Mouse (Mus musculus) midbrain, embryonic 14.5 days (tissue): ENCODE measurements at regions not wholly inside any gene's neighbourhood (a gene's known extent, or its start where the extent isn't known, plus 50 kb on each side); places are given as distances from the start of the nearest gene placed in this dataset.

Experiments
- ATAC-seq: fragments of 200-750 bp; cut with Nextera tagmentation; 2 replicates; pipeline ENCODE4 v1.8.0; 2017; ENCODE audit warnings: moderate number of reproducible peaks, moderate library complexity; ENCODE audit not compliant: low FRiP score, low TSS enrichment
- DNase-seq: peaks from one replicate; pipeline ENCODE4 v3.0.0-alpha.2; 2015
- H3K27ac ChIP-seq: fragments of 300-500 bp; sonication (generic); replicated peaks from 2 replicates; pipeline ENCODE4 v1.5.1; 2014; ENCODE audit warnings: mild to moderate bottlenecking, low read depth, low read length, moderate library complexity
- H3K27me3 ChIP-seq: fragments of 300-500 bp; sonication (generic); 2 replicates; pipeline ENCODE4 v1.6.1; 2014; ENCODE audit warnings: low read length, control low read depth, mixed read lengths; ENCODE audit not compliant: control insufficient read depth, insufficient read depth
- H3K36me3 ChIP-seq: fragments of 300-500 bp; sonication (generic); 2 replicates; pipeline ENCODE4 v1.6.1; 2014; ENCODE audit warnings: low read length, control low read depth; ENCODE audit not compliant: control insufficient read depth, insufficient read depth
- H3K4me1 ChIP-seq: fragments of 300-500 bp; sonication (generic); 2 replicates; pipeline ENCODE4 v1.6.1; 2014; ENCODE audit warnings: mild to moderate bottlenecking, antibody characterized with exemption, low read length, control low read depth; ENCODE audit not compliant: control insufficient read depth, insufficient read depth
- H3K4me2 ChIP-seq: fragments of 300-500 bp; sonication (generic); 2 replicates; pipeline ENCODE4 v1.6.1; 2014; ENCODE audit warnings: mild to moderate bottlenecking, low read length, moderate library complexity
- H3K4me3 ChIP-seq: fragments of 300-500 bp; sonication (generic); replicated peaks from 2 replicates; pipeline ENCODE4 v1.5.1; 2014; ENCODE audit warnings: low read depth, low read length
- H3K9ac ChIP-seq: fragments of 300-500 bp; sonication (generic); replicated peaks from 2 replicates; pipeline ENCODE4 v1.6.1; 2014; ENCODE audit warnings: mild to moderate bottlenecking, low read length, moderate library complexity
- H3K9me3 ChIP-seq: fragments of 300-500 bp; sonication (generic); 2 replicates; pipeline ENCODE4 v1.6.1; 2016; ENCODE audit warnings: low read length, control low read depth, mixed read lengths; ENCODE audit not compliant: control insufficient read depth
- WGBS: fragments of 180-500 bp; shearing (Covaris S2); extraction: QIAGEN DNeasy Blood & Tissue Kit; methylation state at CpG from one replicate; pipeline ENCODE4 v1.1.7; 2014; 5-methylcytosine and 5-hydroxymethylcytosine counted together

- Histone ChIP-seq H3K36me3 (no peaks in the 10 kb centered on the region), H3K27me3 (no peaks in the 10 kb centered on the region), H3K4me2 (no peak overlapping the region), H3K4me1 (peaks cover 4% of the 10 kb centered on the region; the same call in 1 of the 2 replicates), H3K9me3 (no peaks in the 10 kb centered on the region), H3K9ac (no peak overlapping the region), H3K27ac (no peak overlapping the region), H3K4me3 (no peak overlapping the region)
- 78% methylated on average over 5 of the region's 5 CpGs for WGBS
- DNase-seq (no peak), ATAC-seq (no peak)
Measured at GRCm38 (mm10) chr2:173431841-173432240, 90.5 kb upstream of the 1700021F07Rik start.

GRCm38 (mm10) chr2:173432258-173432657, 90.1 kb upstream of the 1700021F07Rik start:
- no peak for ATAC-seq
- Histone ChIP-seq H3K27me3 (no peaks in the 10 kb centered on the region), H3K36me3 (no peaks in the 10 kb centered on the region), H3K4me1 (peaks cover 4% of the 10 kb centered on the region; the same call in 1 of the 2 replicates), H3K4me2 (no peak overlapping the region), H3K4me3 (no peak overlapping the region), H3K9ac (no peak overlapping the region), H3K9me3 (no peaks in the 10 kb centered on the region), H3K27ac (no peak overlapping the region)
- DNase-seq = no peak
- WGBS = 74% methylated on average over 3 of the region's 3 CpGs

- Histone ChIP-seq H3K9ac (no peak overlapping the region), H3K27me3 (no peaks in the 10 kb centered on the region), H3K27ac (no peak overlapping the region), H3K4me1 (peaks cover 4% of the 10 kb centered on the region; the same call in 1 of the 2 replicates), H3K4me3 (no peak overlapping the region), H3K36me3 (no peaks in the 10 kb centered on the region), H3K9me3 (no peaks in the 10 kb centered on the region), H3K4me2 (no peak overlapping the region)
- no peak for ATAC-seq
- DNase-seq = no peak
- WGBS = 78% methylated on average over 9 of the region's 9 CpGs
Measured at GRCm38 (mm10) chr2:173432886-173433624, 89.3 kb upstream of the 1700021F07Rik start.

GRCm38 (mm10) chr2:173436580-173436979, 85.8 kb upstream of the 1700021F07Rik start:
- H3K4me3 ChIP-seq = no peak overlapping the region
- H3K4me2 ChIP-seq = no peak overlapping the region
- DNase-seq (no peak), ATAC-seq (no peak)
- no peaks in the 10 kb centered on the region for H3K36me3 ChIP-seq
- WGBS = 87% methylated on average over 3 of the region's 3 CpGs
- H3K9ac ChIP-seq = no peak overlapping the region
- H3K27ac ChIP-seq = no peak overlapping the region
- H3K9me3 ChIP-seq = no peaks in the 10 kb centered on the region
- H3K27me3 ChIP-seq = no peaks in the 10 kb centered on the region
- peaks cover 6% of the 10 kb centered on the region for H3K4me1 ChIP-seq

- 78% methylated on average over 9 of the region's 9 CpGs for WGBS
- H3K4me2 ChIP-seq = no peak overlapping the region
- H3K9me3 ChIP-seq = no peaks in the 10 kb centered on the region
- ATAC-seq = no peak
- no peak overlapping the region for H3K27ac ChIP-seq
- H3K27me3 ChIP-seq = no peaks in the 10 kb centered on the region
- no peaks in the 10 kb centered on the region for H3K36me3 ChIP-seq
- no peak overlapping the region for H3K9ac ChIP-seq
- no peak overlapping the region for H3K4me3 ChIP-seq
- DNase-seq = no peak
- peaks cover 19% of the 10 kb centered on the region for H3K4me1 ChIP-seq
Measured at GRCm38 (mm10) chr2:173439031-173439430, 83.4 kb upstream of the 1700021F07Rik start.

- no peak overlapping the region for H3K4me2 ChIP-seq
- 74% methylated on average over 11 of the region's 11 CpGs for WGBS
- no peaks in the 10 kb centered on the region for H3K9me3 ChIP-seq
- H3K27me3 ChIP-seq = no peaks in the 10 kb centered on the region
- no peak for DNase-seq
- ATAC-seq = no peak
- H3K4me1 ChIP-seq = peaks cover 15% of the 10 kb centered on the region
- H3K4me3 ChIP-seq = no peak overlapping the region
- H3K36me3 ChIP-seq = no peaks in the 10 kb centered on the region
- H3K27ac ChIP-seq = 0 out of 2 replicates have a peak overlapping the region, but pooled peaks have one; percentile 2
- no peak overlapping the region for H3K9ac ChIP-seq
Measured at GRCm38 (mm10) chr2:173442056-173442455, 80.3 kb upstream of the 1700021F07Rik start.

- ATAC-seq (no peak), DNase-seq (peak; percentile 48)
- H3K4me1 ChIP-seq = peaks cover 15% of the 10 kb centered on the region
- WGBS = 36% methylated on average over 10 of the region's 10 CpGs
- H3K27me3 ChIP-seq = no peaks in the 10 kb centered on the region
- no peak overlapping the region for H3K27ac ChIP-seq
- no peaks in the 10 kb centered on the region for H3K9me3 ChIP-seq
- no peak overlapping the region for H3K4me2 ChIP-seq
- no peak overlapping the region for H3K4me3 ChIP-seq
- no peak overlapping the region for H3K9ac ChIP-seq
- H3K36me3 ChIP-seq = no peaks in the 10 kb centered on the region
Measured at GRCm38 (mm10) chr2:173443262-173443661, 79.1 kb upstream of the 1700021F07Rik start.

GRCm38 (mm10) chr2:173444386-173444785, 78.0 kb upstream of the 1700021F07Rik start:
- no peak overlapping the region for H3K4me3 ChIP-seq
- no peak for ATAC-seq

GRCm38 (mm10) chr2:173445039-173445438, 77.3 kb upstream of the 1700021F07Rik start:
- WGBS = 72% methylated on average over 3 of the region's 3 CpGs
- H3K4me1 ChIP-seq = peaks cover 15% of the 10 kb centered on the region
- no peaks in the 10 kb centered on the region for H3K9me3 ChIP-seq
- no peak overlapping the region for H3K4me3 ChIP-seq
- DNase-seq (no peak), ATAC-seq (no peak)
- H3K36me3 ChIP-seq = no peaks in the 10 kb centered on the region
- H3K9ac ChIP-seq = no peak overlapping the region
- H3K4me2 ChIP-seq = no peak overlapping the region
- no peak overlapping the region for H3K27ac ChIP-seq
- no peaks in the 10 kb centered on the region for H3K27me3 ChIP-seq

More at GRCm38 (mm10) chr2:173444386-173444785, 78.0 kb upstream of the 1700021F07Rik start:
- 88% methylated on average over 9 of the region's 9 CpGs for WGBS
- H3K9me3 ChIP-seq = no peaks in the 10 kb centered on the region
- DNase-seq = no peak
- no peak overlapping the region for H3K27ac ChIP-seq
- H3K9ac ChIP-seq = no peak overlapping the region
- H3K27me3 ChIP-seq = no peaks in the 10 kb centered on the region
- no peaks in the 10 kb centered on the region for H3K36me3 ChIP-seq
- H3K4me2 ChIP-seq = no peak overlapping the region
- H3K4me1 ChIP-seq = peaks cover 15% of the 10 kb centered on the region
